Mouse (Mus musculus) intestine, embryonic 16.5 days (tissue): Measurements from ENCODE around the gene Mturn. TPM values are rescaled to one million over a fixed set of nuclear protein-coding genes. Genes with fewer than 3 reads are reported as not detected.
A peak's percentile ranks its signal among the peaks of the same experiment; 100 is the strongest.

ENCODE experiments used
- ATAC-seq: fragments of 200-750 bp; cut with Nextera tagmentation; 2 replicates; pipeline ENCODE4 v1.8.0; 2017; ENCODE audit warnings: moderate TSS enrichment, moderate library complexity
- H3K27ac ChIP-seq: fragments of 300-500 bp; sonication (generic); 2 replicates; pipeline ENCODE4 v1.5.1; 2014; ENCODE audit warnings: mild to moderate bottlenecking, low read length
- H3K27me3 ChIP-seq: fragments of 300-500 bp; sonication (generic); replicated peaks from 2 replicates; pipeline ENCODE4 v1.6.1; 2014; ENCODE audit warnings: low read length, control low read depth, mixed read lengths; ENCODE audit not compliant: control insufficient read depth, insufficient read depth
- H3K36me3 ChIP-seq: fragments of 300-500 bp; sonication (generic); 2 replicates; pipeline ENCODE4 v1.6.1; 2014; ENCODE audit warnings: low read length, control low read depth; ENCODE audit not compliant: control insufficient read depth, insufficient read depth
- H3K4me1 ChIP-seq: fragments of 300-500 bp; sonication (generic); 2 replicates; pipeline ENCODE4 v1.6.1; 2014; ENCODE audit warnings: low read length, control low read depth, mixed read lengths; ENCODE audit not compliant: control insufficient read depth, insufficient read depth
- H3K4me2 ChIP-seq: fragments of 300-500 bp; sonication (generic); 2 replicates; pipeline ENCODE4 v1.6.1; 2014; ENCODE audit warnings: low read depth, low read length, control low read depth
- H3K4me3 ChIP-seq: fragments of 300-500 bp; sonication (generic); 2 replicates; pipeline ENCODE4 v1.5.1; 2014; ENCODE audit warnings: mild to moderate bottlenecking, low read length
- H3K9ac ChIP-seq: fragments of 300-500 bp; sonication (generic); 2 replicates; pipeline ENCODE4 v1.6.1; 2014; ENCODE audit warnings: low read depth, low read length
- H3K9me3 ChIP-seq: fragments of 300-500 bp; sonication (generic); 2 replicates; pipeline ENCODE4 v1.6.1; 2016; ENCODE audit warnings: low read length, control low read depth; ENCODE audit not compliant: control insufficient read depth
- WGBS: fragments of 180-500 bp; shearing (Covaris S2); extraction: QIAGEN DNeasy Blood & Tissue Kit; methylation state at CpG from one replicate; pipeline ENCODE4 v1.1.7; 2014; 5-methylcytosine and 5-hydroxymethylcytosine counted together
- polyA plus RNA-seq: library from polyadenylated mRNA; unstranded; fragments of >200 nt; fragmentation: Nextera tagmentation; extraction: Ambion mirVana; gene quantifications from 2 replicates; pipeline ENCODE4 v1.2.1, GENCODE M21; 2015

Gene Mturn
- polyA plus RNA-seq, 1 experiment from 2014 or later: 6.1 TPM

DNA sequence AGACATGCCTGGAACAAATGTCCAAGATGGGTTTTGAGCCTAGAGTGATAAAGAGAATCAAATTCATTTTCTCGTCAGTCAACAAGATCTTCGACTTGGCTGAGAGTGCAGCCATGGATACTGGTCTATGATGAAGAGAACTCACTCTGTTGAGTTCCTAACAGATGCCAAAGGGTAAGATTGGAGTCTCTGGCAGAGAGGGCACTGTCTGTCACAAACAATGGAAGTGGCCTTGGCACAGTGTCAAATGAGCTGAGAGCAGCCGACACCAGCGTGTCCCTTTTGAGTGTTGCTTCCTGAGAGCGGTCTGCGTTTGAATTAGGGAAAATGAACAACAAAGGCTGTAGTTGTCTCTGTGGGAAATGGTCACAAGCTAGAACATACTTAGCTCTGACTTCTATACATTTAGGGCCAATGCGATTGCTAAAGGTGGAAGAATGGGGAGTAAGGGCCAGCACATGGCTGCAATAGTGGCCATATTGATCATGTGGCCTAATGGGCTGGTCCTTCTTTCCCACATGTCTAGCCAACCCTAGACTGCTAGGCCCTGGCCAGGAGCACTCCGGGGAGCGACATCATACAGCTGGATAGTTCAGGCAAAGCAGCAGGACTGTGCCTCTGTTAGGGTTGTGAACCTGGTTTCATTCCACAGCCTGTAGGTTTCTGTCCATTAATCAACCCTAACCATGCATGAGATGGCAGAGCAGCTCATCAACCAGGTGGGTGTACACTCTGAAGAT, 39.3 kb downstream of the Mturn start:
- no peaks in the 10 kb centered on the region for H3K9me3 ChIP-seq
- no peak overlapping the region for H3K27ac ChIP-seq
- H3K4me1 ChIP-seq: no peaks in the 10 kb centered on the region
- H3K27me3 ChIP-seq: no peaks in the 10 kb centered on the region
- H3K9ac ChIP-seq: no peak overlapping the region
- H3K36me3 ChIP-seq: no peaks in the 10 kb centered on the region
- no peak for ATAC-seq
- 77% methylated on average over 9 of the region's 9 CpGs for WGBS
- no peak overlapping the region for H3K4me3 ChIP-seq
- H3K4me2 ChIP-seq: no peak overlapping the region

DNA sequence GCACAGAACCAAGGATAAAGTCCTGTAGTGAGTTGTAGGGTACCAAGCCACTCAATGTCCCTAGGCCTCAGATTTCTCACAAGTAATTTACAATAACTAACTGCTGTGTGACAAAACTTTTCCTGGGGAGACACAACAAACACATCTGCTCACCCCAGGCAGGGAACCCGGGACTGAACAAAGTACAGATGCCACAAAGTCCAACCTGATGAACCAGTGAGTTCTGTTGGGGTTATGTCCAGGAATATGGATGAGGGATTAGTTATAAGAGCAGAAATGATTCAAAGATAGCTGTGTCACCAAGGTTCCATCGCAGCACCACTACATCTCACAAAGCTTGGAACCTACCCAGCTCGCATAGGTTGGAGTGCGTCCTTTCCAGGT, 39.8 kb downstream of the Mturn start:
- ATAC-seq: no peak
- H3K27ac ChIP-seq: no peak overlapping the region
- 89% methylated on average over 4 of the region's 4 CpGs for WGBS
- no peaks in the 10 kb centered on the region for H3K4me1 ChIP-seq
- H3K4me3 ChIP-seq: no peak overlapping the region
- H3K27me3 ChIP-seq: no peaks in the 10 kb centered on the region
- no peak overlapping the region for H3K4me2 ChIP-seq
- no peaks in the 10 kb centered on the region for H3K36me3 ChIP-seq
- no peak overlapping the region for H3K9ac ChIP-seq
- no peaks in the 10 kb centered on the region for H3K9me3 ChIP-seq

DNA sequence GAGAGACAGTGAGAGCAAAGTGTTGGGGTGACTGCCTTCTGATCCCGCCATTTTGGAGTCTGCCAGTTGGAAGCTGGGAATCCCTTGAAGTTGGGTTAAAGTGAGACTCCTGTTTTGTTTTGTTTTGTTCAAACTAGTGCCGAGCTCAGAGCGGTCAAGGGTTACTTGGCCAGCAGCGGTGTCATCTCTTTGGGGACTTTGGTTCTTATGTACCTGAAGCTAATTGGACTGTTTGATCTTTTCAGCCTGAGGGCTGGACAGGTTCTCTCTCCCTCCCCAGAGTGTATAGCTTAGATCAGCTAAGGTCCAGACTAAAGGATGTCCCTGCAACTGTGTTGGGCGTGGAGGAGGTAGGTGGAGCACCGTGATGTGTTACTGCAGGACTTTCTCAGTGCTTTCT, 44.9 kb downstream of the Mturn start:
- H3K9me3 ChIP-seq: no peaks in the 10 kb centered on the region
- H3K4me1 ChIP-seq: 0 out of 2 replicates have a peak, but pooled peaks cover 4% of the 10 kb centered on the region
- 84% methylated on average over 6 of the region's 6 CpGs for WGBS
- no peak for ATAC-seq
- no peaks in the 10 kb centered on the region for H3K27me3 ChIP-seq
- no peak overlapping the region for H3K4me2 ChIP-seq
- H3K36me3 ChIP-seq: no peaks in the 10 kb centered on the region
- H3K4me3 ChIP-seq: no peak overlapping the region
- no peak overlapping the region for H3K9ac ChIP-seq
- H3K27ac ChIP-seq: no peak overlapping the region

DNA sequence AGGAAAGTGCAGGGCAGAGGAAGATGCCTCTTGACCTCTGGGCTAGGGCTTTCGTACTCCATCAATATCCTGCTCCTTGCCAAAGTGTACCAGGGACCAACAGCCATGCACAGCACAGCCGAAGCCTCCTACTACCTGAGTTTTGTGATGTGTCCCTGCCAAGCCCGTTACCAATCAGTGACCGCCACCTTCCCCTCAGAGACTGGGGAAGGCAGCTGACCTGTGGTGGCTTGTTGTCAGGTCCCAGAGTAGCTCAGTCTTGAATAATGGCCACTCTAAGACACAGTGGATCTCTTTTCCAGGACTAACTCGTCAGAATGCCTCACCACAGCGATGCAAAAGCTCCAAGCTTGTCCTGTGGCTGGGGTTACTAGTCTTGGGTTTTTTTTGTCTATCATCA, 45.4 kb downstream of the Mturn start:
- no peak for ATAC-seq

DNA sequence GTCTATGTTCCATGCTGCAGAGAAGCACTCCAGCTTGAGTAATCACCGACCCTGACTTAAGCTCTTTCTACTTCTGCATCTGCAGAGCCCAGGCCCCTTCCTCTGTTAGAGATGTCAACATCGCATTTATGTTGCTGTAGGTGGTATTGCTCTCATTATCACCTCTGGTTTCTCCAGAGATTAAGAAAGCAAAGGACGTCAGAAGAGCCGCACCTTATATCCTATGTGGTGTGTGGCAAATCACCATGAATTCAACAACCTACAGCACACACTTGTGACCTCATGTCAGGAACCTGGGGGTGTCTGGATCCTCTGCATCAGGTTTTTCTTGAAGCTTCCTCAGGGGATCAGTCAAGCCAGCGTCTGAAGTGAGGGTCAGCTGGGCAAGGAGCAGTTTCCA, 46.0 kb downstream of the Mturn start:
- Histone ChIP-seq H3K4me2 (no peak overlapping the region), H3K4me1 (0 out of 2 replicates have a peak, but pooled peaks cover 4% of the 10 kb centered on the region), H3K27me3 (no peaks in the 10 kb centered on the region), H3K36me3 (no peaks in the 10 kb centered on the region), H3K27ac (no peak overlapping the region), H3K9me3 (no peaks in the 10 kb centered on the region), H3K9ac (no peak overlapping the region), H3K4me3 (no peak overlapping the region)
- WGBS: 80% methylated on average over 5 of the region's 5 CpGs
- ATAC-seq: no peak

More for the DNA sequence above, 45.4 kb downstream of the Mturn start:
- Histone ChIP-seq H3K9ac (no peak overlapping the region), H3K36me3 (no peaks in the 10 kb centered on the region), H3K9me3 (no peaks in the 10 kb centered on the region), H3K27me3 (no peaks in the 10 kb centered on the region), H3K4me2 (no peak overlapping the region), H3K4me1 (0 out of 2 replicates have a peak, but pooled peaks cover 4% of the 10 kb centered on the region), H3K27ac (no peak overlapping the region), H3K4me3 (no peak overlapping the region)
- 83% methylated on average over 6 of the region's 6 CpGs for WGBS

DNA sequence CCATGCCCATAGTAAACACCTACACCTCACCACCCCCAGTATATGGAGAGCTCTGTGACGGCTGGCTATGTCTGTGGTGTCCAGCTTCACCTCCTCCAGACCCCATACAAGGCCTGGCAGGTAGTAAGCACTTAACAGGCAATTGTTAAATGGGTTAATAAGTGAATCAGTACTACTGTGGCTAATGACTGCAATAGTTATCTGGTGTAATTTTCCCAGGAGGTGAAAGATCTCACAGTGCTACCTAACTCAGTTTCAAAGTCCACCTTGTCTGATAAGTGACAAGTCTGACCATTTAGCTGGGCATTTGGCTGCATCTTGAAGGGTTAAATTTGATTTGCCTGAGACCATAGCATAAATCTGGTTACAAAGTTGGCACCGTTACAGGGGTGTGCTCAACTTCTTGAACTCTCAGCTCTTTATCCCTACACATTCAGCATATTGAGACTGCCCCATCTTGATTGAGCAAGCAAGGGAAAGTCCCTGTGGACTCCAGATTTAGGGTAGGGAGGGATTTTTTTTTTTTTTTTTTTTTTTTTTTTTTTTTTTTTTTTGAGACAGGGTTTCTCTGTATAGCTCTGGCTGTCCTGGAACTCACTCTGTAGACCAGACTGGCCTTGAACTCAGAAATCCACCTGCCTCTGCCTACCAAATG, 48.2 kb downstream of the Mturn start:
- H3K4me1 ChIP-seq: 0 out of 2 replicates have a peak, but pooled peaks cover 4% of the 10 kb centered on the region
- H3K9ac ChIP-seq: no peak overlapping the region
- peak; percentile 81 for ATAC-seq
- H3K4me3 ChIP-seq: no peak overlapping the region
- no peaks in the 10 kb centered on the region for H3K36me3 ChIP-seq
- 69% methylated on average over 2 of the region's 2 CpGs for WGBS
- H3K4me2 ChIP-seq: no peak overlapping the region
- no peaks in the 10 kb centered on the region for H3K27me3 ChIP-seq
- H3K9me3 ChIP-seq: no peaks in the 10 kb centered on the region
- H3K27ac ChIP-seq: peak overlapping the region; percentile 38; the same call in 1 of the 2 replicates

DNA sequence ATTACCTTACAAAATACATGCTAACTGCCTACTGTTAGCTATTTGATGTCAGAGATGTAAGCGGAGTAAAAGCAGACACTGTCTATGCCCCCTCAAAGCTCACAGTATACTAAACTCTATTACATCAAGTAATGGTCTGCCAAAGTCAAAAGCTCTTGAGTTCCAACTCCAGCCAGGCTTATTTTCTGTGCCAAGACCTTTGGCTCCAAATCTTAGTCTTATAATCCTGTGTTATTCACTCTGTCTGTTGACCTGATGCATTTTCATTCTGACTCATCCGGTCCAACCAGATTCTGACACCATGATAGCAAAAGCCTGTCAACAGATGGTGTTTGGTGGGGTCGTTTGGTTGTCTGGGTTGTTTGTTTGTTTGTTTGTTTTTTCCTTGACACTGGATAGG, 50.3 kb downstream of the Mturn start:
- Histone ChIP-seq H3K27me3 (no peaks in the 10 kb centered on the region), H3K4me1 (0 out of 2 replicates have a peak, but pooled peaks cover 4% of the 10 kb centered on the region), H3K27ac (no peak overlapping the region), H3K4me3 (no peak overlapping the region), H3K36me3 (no peaks in the 10 kb centered on the region), H3K9ac (no peak overlapping the region), H3K4me2 (no peak overlapping the region), H3K9me3 (no peaks in the 10 kb centered on the region)
- ATAC-seq: no peak
- WGBS: 69% methylated on average over 3 of the region's 3 CpGs

DNA sequence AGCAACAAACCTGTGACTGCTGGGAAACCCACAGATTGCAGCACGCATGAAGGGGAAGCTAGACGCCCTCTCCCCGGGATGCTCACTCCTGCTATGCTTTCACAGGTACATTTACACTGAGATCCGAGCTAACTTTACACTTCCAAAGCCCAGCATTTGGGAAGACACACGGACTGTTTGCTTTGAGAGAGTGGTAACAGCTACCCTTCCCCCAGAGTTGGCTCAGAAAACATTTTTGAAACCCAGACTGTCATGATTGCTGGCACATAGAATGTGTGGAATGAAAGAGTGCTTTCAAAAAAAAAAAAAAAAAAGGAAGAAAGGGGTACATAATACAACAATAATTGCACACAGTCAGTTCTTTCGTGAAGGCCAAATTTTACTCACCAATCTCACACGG, 51.3 kb downstream of the Mturn start:
- Histone ChIP-seq H3K36me3 (no peaks in the 10 kb centered on the region), H3K9me3 (no peaks in the 10 kb centered on the region), H3K27ac (no peak overlapping the region), H3K4me1 (0 out of 2 replicates have a peak, but pooled peaks cover 4% of the 10 kb centered on the region), H3K4me3 (no peak overlapping the region), H3K4me2 (no peak overlapping the region), H3K9ac (no peak overlapping the region), H3K27me3 (no peaks in the 10 kb centered on the region)
- no peak for ATAC-seq
- WGBS: 69% methylated on average over 7 of the region's 7 CpGs

DNA sequence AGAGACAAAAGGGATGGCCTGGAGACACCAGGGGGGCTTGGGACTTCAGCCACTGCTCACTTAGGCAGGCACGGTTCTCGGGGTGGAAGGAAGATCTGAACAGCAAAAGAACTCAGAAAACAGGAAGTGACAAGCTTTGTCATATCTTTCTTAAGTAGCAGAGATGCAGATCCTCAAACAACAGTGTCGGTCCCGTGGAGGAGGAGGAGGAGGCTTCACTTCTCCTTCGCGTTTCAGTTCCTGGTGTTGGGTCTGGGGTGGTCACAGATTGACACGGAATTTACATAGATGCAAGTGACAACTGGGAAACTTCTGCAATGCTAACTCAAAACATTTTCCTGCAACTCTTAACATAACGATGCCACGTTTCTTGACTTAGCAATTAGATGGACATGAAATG, 54.7 kb downstream of the Mturn start:
- Histone ChIP-seq H3K36me3 (no peaks in the 10 kb centered on the region), H3K4me2 (no peak overlapping the region), H3K27me3 (no peaks in the 10 kb centered on the region), H3K4me1 (no peaks in the 10 kb centered on the region), H3K27ac (no peak overlapping the region), H3K9me3 (no peaks in the 10 kb centered on the region), H3K4me3 (no peak overlapping the region), H3K9ac (no peak overlapping the region)
- no peak for ATAC-seq
- WGBS: 68% methylated on average over 9 of the region's 9 CpGs
